12 mouse cellular contexts compared by ENCODE assay signal in genomic region chr2:13368517-13368916, GRCm38 (mm10).
"Had no signal": no experiment of that assay in that cellular context is flagged by ENCODE, and none has a peak within 500 bp of the region (broad histone marks: within the 10 kb centered on the region; RNA-seq: fewer than 3 reads in every experiment).

No protein-coding gene starts in this region.

- H3K27me3 ChIP-seq: limb, embryonic 15.5 days; liver, embryonic 12.5 days; neural tube, embryonic 15.5 days had no signal

- H3K9ac ChIP-seq: limb, embryonic 15.5 days; liver, embryonic 12.5 days; neural tube, embryonic 15.5 days had no signal

- H3K4me2 ChIP-seq: limb, embryonic 15.5 days; liver, embryonic 12.5 days; neural tube, embryonic 15.5 days had no signal

- H3K36me3 ChIP-seq: limb, embryonic 15.5 days; liver, embryonic 12.5 days; neural tube, embryonic 15.5 days had no signal

- ATAC-seq: liver, embryonic 12.5 days had no signal

- H3K27ac ChIP-seq: kidney, postnatal 0 days; limb, embryonic 15.5 days; liver, embryonic 12.5 days; neural tube, embryonic 15.5 days had no signal

- DNase-seq: kidney, adult 11 months; kidney, adult 9 months; kidney, postnatal 36 days; layer of hippocampus, adult 9-11 months; layer of hippocampus, postnatal 36 days; thymus, adult 18-20 months; thymus, postnatal 14 days had no signal

- H3K9me3 ChIP-seq: limb, embryonic 15.5 days; liver, embryonic 12.5 days; neural tube, embryonic 15.5 days had no signal

- H3K4me3 ChIP-seq: limb, embryonic 15.5 days; liver, embryonic 12.5 days; myocyte; neural tube, embryonic 15.5 days had no signal
